Mouse (Mus musculus): ENCODE results near the gene Tom1l2.

- TF ChIP-seq CTCF (conservative IDR thresholded peaks at IDR 0.05; ENCODE audit: insufficient read depth, insufficient read length, low read depth, low read length) (no peak), POLR2A (IDR thresholded peaks at IDR 0.05; ENCODE audit: low read depth, low read length) (no peak)
These were observed 63.7 kb downstream of the Tom1l2 start for GRCm38 (mm10) chr11:60288980-60289379.
